Mouse (Mus musculus): Measurements from ENCODE around the gene Arhgap8. TPM values are rescaled to one million over a fixed set of nuclear protein-coding genes. Genes with fewer than 3 reads are reported as not detected.
"Not testable (repeated sequence)": the region's sequence is repeated elsewhere in the genome, so short reads cannot be mapped to it uniquely, and the experiment has no call there.

Gene Arhgap8
- polyA plus RNA-seq, 1 experiment from 2014 or later: 0.87 TPM

DNA sequence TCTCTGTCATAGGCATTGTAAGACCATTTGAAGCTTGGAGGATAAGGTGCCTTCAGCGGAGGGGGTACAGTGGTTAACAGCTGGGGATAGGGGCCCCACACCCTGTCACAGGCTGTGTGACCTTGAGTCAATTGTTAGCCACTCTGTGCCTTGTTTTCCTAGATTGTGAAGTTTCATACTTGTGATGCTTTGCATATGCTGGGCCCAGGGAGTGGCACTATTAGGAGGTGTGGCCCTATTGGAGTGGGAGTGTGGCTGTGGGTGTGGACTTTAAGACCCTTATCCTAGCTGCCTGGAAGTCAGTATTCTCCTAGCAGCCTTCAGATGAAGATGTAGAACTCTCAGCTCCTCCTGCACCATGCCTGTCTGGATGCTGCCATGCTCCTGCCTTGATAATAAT lies 3.8 kb downstream of the Arhgap8 start:
- H3K27ac ChIP-seq; H3K36me3 ChIP-seq (replicated peaks; ENCODE audit: control insufficient read depth, insufficient read depth); DNase-seq (ENCODE audit: low spot score); H3K9me3 ChIP-seq (ENCODE audit: control insufficient read depth, low read length); H3K9ac ChIP-seq; H3K4me3 ChIP-seq (replicated peaks; ENCODE audit: low read length); H3K4me2 ChIP-seq (replicated peaks); ATAC-seq (ENCODE audit: low FRiP score): not testable (repeated sequence)
- H3K27me3 ChIP-seq (ENCODE audit: control insufficient read depth, insufficient read depth, low read length): peaks cover 28% of the 10 kb centered on the region
- 84% methylated on average over 1 of the region's 1 CpGs for WGBS
- peaks cover 18% of the 10 kb centered on the region for H3K4me1 ChIP-seq (replicated peaks; ENCODE audit: control insufficient read depth, insufficient read depth, low read length)

DNA sequence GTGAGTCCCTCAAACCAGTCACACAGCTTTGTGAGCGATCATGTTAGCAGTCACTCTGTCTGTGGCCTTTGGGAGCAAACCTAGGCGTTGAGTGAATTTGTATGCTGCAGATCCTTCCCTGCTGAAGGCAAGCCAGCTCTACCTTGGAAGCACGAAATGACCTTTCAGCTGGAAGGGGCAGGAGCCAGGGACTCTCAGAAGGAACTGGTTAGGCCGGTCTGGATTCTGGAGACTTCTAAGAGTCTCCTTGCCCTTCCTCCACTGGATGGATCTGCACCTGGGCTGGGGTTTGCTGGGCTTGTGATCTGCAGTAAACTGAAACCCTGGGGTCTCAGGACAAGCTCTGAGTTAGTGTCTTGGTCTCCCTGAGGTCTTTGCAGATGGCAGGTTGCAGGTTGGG lies 4.3 kb downstream of the Arhgap8 start:
- H3K9me3 ChIP-seq (ENCODE audit: control insufficient read depth, low read length): no peaks in the 10 kb centered on the region
- no peak overlapping the region for H3K4me2 ChIP-seq (replicated peaks)
- no peak overlapping the region for H3K9ac ChIP-seq
- peaks cover 23% of the 10 kb centered on the region for H3K27me3 ChIP-seq (ENCODE audit: control insufficient read depth, insufficient read depth, low read length)
- DNase-seq (ENCODE audit: low spot score): no peak
- no peak for ATAC-seq (ENCODE audit: low FRiP score)
- peaks cover 18% of the 10 kb centered on the region for H3K4me1 ChIP-seq (replicated peaks; ENCODE audit: control insufficient read depth, insufficient read depth, low read length)
- H3K4me3 ChIP-seq (replicated peaks; ENCODE audit: low read length): no peak overlapping the region
- WGBS: 71% methylated on average over 4 of the region's 4 CpGs
- H3K36me3 ChIP-seq (replicated peaks; ENCODE audit: control insufficient read depth, insufficient read depth): no peaks in the 10 kb centered on the region
- no peak overlapping the region for H3K27ac ChIP-seq

DNA sequence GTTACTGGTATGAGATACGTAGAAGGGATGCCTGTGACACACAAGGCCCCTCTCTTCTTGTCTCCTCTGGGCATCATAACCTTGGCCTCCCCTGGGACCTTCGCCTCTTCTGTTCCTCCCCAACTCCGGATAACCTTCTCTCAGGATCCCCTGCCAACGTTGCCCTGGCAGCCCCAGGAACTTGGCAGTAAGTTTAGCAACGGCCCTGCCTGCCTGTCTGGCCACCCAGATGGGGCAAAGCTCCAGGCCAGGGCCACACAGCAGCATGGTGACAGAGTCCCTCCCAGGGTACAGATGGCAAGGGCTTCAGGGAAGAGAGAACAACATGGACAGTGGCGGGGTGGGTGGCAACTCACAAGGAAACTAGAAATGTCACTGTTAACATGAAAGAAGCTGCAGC lies 9.8 kb downstream of the Arhgap8 start:
- H3K36me3 ChIP-seq (replicated peaks; ENCODE audit: control insufficient read depth, insufficient read depth): no peaks in the 10 kb centered on the region
- ATAC-seq (ENCODE audit: low FRiP score) (no peak; the same call in 1 of the 2 replicates), DNase-seq (ENCODE audit: low spot score) (no peak)
- H3K9ac ChIP-seq: no peak overlapping the region
- H3K4me1 ChIP-seq (replicated peaks; ENCODE audit: control insufficient read depth, insufficient read depth, low read length): peaks cover 10% of the 10 kb centered on the region; the same call in 1 of the 2 replicates
- WGBS: 66% methylated on average over 6 of the region's 6 CpGs
- H3K27ac ChIP-seq: no peak overlapping the region
- H3K27me3 ChIP-seq (ENCODE audit: control insufficient read depth, insufficient read depth, low read length): no peaks in the 10 kb centered on the region
- H3K4me2 ChIP-seq (replicated peaks): no peak overlapping the region
- no peak overlapping the region for H3K4me3 ChIP-seq (replicated peaks; ENCODE audit: low read length)
- H3K9me3 ChIP-seq (ENCODE audit: control insufficient read depth, low read length): no peaks in the 10 kb centered on the region

DNA sequence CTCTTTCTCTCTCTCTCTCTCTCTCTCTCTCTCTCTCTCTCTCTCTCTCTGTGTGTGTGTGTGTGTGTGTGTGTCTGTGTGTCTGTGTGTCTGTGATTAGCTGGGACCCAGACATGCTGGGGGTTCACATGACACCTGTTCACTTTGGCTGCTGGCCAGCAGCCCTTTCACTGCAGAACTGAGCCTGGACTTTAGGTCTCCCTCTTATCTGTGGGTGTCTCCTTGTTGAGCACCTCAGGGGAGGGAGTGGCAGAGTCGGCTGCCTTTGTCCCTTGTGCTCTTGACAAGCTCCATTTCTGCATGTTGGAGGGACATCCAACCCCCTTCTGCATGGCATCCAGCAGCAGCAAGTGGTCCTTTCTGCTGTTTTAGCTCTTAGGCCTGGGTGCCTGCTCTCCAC lies 11.0 kb downstream of the Arhgap8 start:
- H3K27me3 ChIP-seq (ENCODE audit: control insufficient read depth, insufficient read depth, low read length): no peaks in the 10 kb centered on the region
- H3K9ac ChIP-seq: no peak overlapping the region
- DNase-seq (ENCODE audit: low spot score) (no peak), ATAC-seq (ENCODE audit: low FRiP score) (no peak)
- H3K4me3 ChIP-seq (replicated peaks; ENCODE audit: low read length): no peak overlapping the region
- no peak overlapping the region for H3K27ac ChIP-seq
- WGBS: 54% methylated on average over 1 of the region's 1 CpGs
- H3K9me3 ChIP-seq (ENCODE audit: control insufficient read depth, low read length): no peaks in the 10 kb centered on the region
- no peaks in the 10 kb centered on the region for H3K36me3 ChIP-seq (replicated peaks; ENCODE audit: control insufficient read depth, insufficient read depth)
- H3K4me1 ChIP-seq (replicated peaks; ENCODE audit: control insufficient read depth, insufficient read depth, low read length): peaks cover 10% of the 10 kb centered on the region; the same call in 1 of the 2 replicates
- no peak overlapping the region for H3K4me2 ChIP-seq (replicated peaks)

DNA sequence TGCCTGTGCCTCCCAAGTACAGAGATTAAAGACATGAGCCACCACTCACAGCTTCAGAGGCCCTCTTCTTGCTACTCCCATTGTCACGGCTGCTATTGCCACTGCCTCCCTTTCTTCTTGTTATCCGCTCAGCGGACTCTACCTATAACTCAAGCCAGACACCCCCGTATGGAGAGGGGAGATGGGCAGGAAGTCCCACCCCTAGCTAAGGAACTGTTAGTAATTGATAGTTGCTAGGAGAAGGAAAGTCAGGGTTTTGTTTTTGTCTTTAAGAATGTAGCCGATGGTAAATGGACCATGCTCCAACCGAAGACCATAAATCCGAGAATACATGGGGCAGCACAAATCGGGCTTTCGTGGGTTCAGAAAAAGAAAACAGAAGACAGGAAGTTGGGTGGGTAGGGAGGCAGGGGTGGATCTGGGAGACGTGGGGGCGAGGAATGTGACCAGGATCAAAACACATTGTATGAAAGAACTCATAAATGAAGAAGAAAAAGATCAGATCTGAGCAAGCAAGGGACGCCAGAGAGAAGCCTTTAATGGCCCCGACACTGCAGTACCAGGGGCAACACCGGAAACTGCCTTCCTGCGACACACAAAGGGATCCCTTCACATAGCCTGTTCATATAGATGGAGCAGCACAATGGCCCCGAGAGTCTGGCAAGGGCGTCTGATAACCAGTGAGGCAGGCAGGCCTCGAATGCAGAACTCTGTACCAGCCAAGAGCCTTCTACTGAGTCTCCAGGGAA lies 12.0 kb downstream of the Arhgap8 start:
- no peak for ATAC-seq (ENCODE audit: low FRiP score)
- no peak overlapping the region for H3K4me2 ChIP-seq (replicated peaks)

DNA sequence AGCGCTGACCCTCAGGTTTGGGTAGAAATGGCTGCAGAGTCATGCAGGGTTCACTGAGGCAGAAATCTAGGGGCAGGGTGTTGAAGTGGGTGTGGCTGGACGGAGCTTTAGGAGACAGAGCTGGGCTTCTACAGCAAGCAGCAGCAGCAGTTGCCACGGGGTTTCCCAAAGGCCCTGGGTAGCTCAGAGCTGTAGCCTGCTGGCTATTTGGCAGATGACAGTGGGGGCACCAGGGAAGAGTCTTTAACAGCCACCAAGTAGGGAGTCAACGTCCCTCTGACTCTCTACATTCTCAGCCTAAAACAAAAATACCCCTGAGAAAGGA lies 12.5 kb downstream of the Arhgap8 start:
- Histone ChIP-seq H3K36me3 (replicated peaks; ENCODE audit: control insufficient read depth, insufficient read depth) (no peaks in the 10 kb centered on the region), H3K4me3 (replicated peaks; ENCODE audit: low read length) (no peak overlapping the region), H3K27me3 (ENCODE audit: control insufficient read depth, insufficient read depth, low read length) (no peaks in the 10 kb centered on the region), H3K4me1 (replicated peaks; ENCODE audit: control insufficient read depth, insufficient read depth, low read length) (peaks cover 10% of the 10 kb centered on the region; the same call in 1 of the 2 replicates), H3K4me2 (replicated peaks) (no peak overlapping the region), H3K9me3 (ENCODE audit: control insufficient read depth, low read length) (no peaks in the 10 kb centered on the region), H3K9ac (no peak overlapping the region), H3K27ac (no peak overlapping the region)
- DNase-seq (ENCODE audit: low spot score): no peak
- WGBS: 56% methylated on average over 4 of the region's 4 CpGs
- ATAC-seq (ENCODE audit: low FRiP score): no peak

More for the DNA sequence above, 12.0 kb downstream of the Arhgap8 start:
- Histone ChIP-seq H3K9me3 (ENCODE audit: control insufficient read depth, low read length) (no peaks in the 10 kb centered on the region), H3K4me3 (replicated peaks; ENCODE audit: low read length) (no peak overlapping the region), H3K36me3 (replicated peaks; ENCODE audit: control insufficient read depth, insufficient read depth) (no peaks in the 10 kb centered on the region), H3K9ac (no peak overlapping the region), H3K4me1 (replicated peaks; ENCODE audit: control insufficient read depth, insufficient read depth, low read length) (peaks cover 10% of the 10 kb centered on the region; the same call in 1 of the 2 replicates), H3K27ac (no peak overlapping the region), H3K27me3 (ENCODE audit: control insufficient read depth, insufficient read depth, low read length) (no peaks in the 10 kb centered on the region)
- 56% methylated on average over 18 of the region's 18 CpGs for WGBS
- no peak for DNase-seq (ENCODE audit: low spot score)

DNA sequence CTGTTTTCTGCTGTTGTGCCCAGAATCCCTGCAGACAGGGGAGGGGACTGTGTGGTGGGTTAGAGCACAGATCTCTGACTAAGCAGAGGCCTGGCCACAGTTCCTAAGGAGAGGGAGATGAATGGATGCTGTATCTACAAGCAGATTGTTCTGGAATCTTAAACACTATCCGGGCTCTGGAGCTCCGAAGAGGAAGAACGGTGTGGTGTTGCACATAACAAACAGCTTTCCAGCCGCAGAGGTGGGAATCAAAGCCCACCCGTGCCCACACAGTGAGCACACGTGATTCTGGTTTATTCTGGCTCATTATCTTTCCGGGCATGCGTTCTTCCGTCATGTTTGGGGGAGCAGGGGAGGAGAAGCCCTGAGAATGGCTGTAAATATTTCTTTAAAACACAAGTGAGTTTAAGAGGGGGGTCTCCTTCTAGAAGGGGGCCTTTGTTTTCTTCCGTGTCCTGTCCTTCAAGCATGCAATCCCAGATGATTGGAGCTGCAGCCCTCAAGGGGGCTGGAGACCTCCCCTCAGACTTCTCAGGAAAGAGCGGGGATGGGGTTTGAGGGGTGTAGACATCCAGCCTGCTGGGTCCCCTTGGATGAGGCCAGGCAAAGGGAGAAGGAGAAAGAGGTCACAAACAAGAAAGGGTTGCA lies 16.6 kb downstream of the Arhgap8 start:
- peak overlapping the region; percentile 47 for H3K27ac ChIP-seq
- H3K4me3 ChIP-seq (replicated peaks; ENCODE audit: low read length): no peak overlapping the region
- ATAC-seq (ENCODE audit: low FRiP score) (peak; percentile 63; the same call in 1 of the 2 replicates), DNase-seq (ENCODE audit: low spot score) (peak; percentile 42)
- H3K4me1 ChIP-seq (replicated peaks; ENCODE audit: control insufficient read depth, insufficient read depth, low read length): no peaks in the 10 kb centered on the region
- no peak overlapping the region for H3K4me2 ChIP-seq (replicated peaks)
- WGBS: 42% methylated on average over 11 of the region's 11 CpGs
- no peaks in the 10 kb centered on the region for H3K36me3 ChIP-seq (replicated peaks; ENCODE audit: control insufficient read depth, insufficient read depth)
- H3K27me3 ChIP-seq (ENCODE audit: control insufficient read depth, insufficient read depth, low read length): no peaks in the 10 kb centered on the region
- no peaks in the 10 kb centered on the region for H3K9me3 ChIP-seq (ENCODE audit: control insufficient read depth, low read length)
- H3K9ac ChIP-seq: no peak overlapping the region

DNA sequence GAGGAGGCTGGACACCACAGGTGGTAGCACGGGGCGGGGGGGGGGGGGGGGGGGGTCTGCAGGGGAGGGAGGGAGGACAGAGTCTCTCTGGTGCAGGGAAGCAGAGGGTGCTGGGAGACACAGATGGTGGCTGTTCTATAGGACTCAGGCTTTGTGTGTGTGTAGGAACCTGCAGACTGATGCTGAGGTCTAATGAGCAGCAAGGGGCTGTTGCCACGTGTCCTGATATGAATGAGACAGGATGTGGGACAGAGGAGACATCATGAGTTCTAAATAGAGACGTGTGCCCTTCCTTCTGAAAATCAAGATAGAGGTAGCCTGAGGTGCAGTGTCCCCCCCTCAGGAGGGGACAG lies 17.1 kb downstream of the Arhgap8 start:
- ATAC-seq (ENCODE audit: low FRiP score) (0 out of 2 replicates have a peak, but pooled peaks have one; percentile 46), DNase-seq (ENCODE audit: low spot score) (no peak)
- no peak overlapping the region for H3K4me3 ChIP-seq (replicated peaks; ENCODE audit: low read length)
- no peaks in the 10 kb centered on the region for H3K9me3 ChIP-seq (ENCODE audit: control insufficient read depth, low read length)
- H3K27ac ChIP-seq: no peak overlapping the region
- H3K27me3 ChIP-seq (ENCODE audit: control insufficient read depth, insufficient read depth, low read length): no peaks in the 10 kb centered on the region
- WGBS: 36% methylated on average over 2 of the region's 4 CpGs
- H3K4me1 ChIP-seq (replicated peaks; ENCODE audit: control insufficient read depth, insufficient read depth, low read length): no peaks in the 10 kb centered on the region
- H3K9ac ChIP-seq: no peak overlapping the region
- H3K4me2 ChIP-seq (replicated peaks): no peak overlapping the region
- H3K36me3 ChIP-seq (replicated peaks; ENCODE audit: control insufficient read depth, insufficient read depth): no peaks in the 10 kb centered on the region

DNA sequence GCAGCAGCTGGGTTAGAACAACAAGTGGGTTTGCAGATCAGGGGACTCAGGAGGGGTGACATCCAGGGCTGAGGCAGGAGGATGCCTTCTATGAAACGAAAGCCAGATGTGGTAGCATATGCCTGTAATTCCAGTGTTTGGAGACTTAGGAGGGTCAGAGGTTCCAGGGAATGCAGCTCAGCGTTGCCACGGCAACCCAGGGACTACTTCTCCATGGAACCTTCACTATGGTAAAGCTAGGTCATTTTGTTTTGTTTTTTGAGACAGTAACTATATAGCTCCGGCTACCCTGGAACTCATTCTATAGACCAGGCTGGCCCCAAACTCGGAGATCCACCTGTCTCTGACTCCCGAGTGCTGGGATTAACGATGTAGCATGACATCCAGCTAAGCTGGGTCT lies 18.4 kb downstream of the Arhgap8 start:
- no peak for DNase-seq (ENCODE audit: low spot score)
- H3K27me3 ChIP-seq (ENCODE audit: control insufficient read depth, insufficient read depth, low read length): no peaks in the 10 kb centered on the region
- H3K27ac ChIP-seq: no peak overlapping the region
- ATAC-seq (ENCODE audit: low FRiP score): no peak
- no peaks in the 10 kb centered on the region for H3K4me1 ChIP-seq (replicated peaks; ENCODE audit: control insufficient read depth, insufficient read depth, low read length)
- H3K36me3 ChIP-seq (replicated peaks; ENCODE audit: control insufficient read depth, insufficient read depth): no peaks in the 10 kb centered on the region
- H3K4me3 ChIP-seq (replicated peaks; ENCODE audit: low read length): no peak overlapping the region
- H3K9ac ChIP-seq: no peak overlapping the region
- no peak overlapping the region for H3K4me2 ChIP-seq (replicated peaks)
- WGBS: 89% methylated on average over 7 of the region's 7 CpGs
- H3K9me3 ChIP-seq (ENCODE audit: control insufficient read depth, low read length): no peaks in the 10 kb centered on the region
